Mouse (Mus musculus) liver, adult 2 months (tissue): ENCODE data around the gene Akr1b8.

Experiments used
- CTCF ChIP-seq: fragments of 200-500 bp; IDR thresholded peaks from 2 replicates; pipeline ENCODE4 v1.5.1; 2011; ENCODE audit warnings: low read depth, low read length, control low read depth
- POLR2A ChIP-seq: fragments of 200-500 bp; IDR thresholded peaks from 2 replicates; pipeline ENCODE4 v1.6.1; 2011; ENCODE audit warnings: low read length, control low read depth; ENCODE audit not compliant: insufficient read depth; ENCODE audit errors: extremely low read depth

GRCm38 (mm10) chr6:34406746-34407145 is 52.8 kb downstream of the Akr1b8 start:
- TF ChIP-seq POLR2A, result no peak
- no peak for TF ChIP-seq CTCF
